Mouse (Mus musculus) MEL (cell line): ENCODE results near the gene Irf3. TPM values are rescaled to one million over a fixed set of nuclear protein-coding genes. Genes with fewer than 3 reads are reported as not detected.

ENCODE experiments used
- DNase-seq: peaks from one replicate; pipeline ENCODE4 v3.0.0; 2011; ENCODE audit warnings: low read depth, low spot score
- H3K27ac ChIP-seq: 2 replicates; pipeline ENCODE4 v1.5.1; 2012; ENCODE audit warnings: low read depth, mild to moderate bottlenecking, control low read depth, low read length, moderate library complexity; ENCODE audit not compliant: control insufficient read depth
- H3K27me3 ChIP-seq, 2 experiments: fragments of 150-350 bp in 1 of 2; sonication (generic) in 1 of 2; 2 replicates each; pipeline ENCODE4 v1.6.1; 2012; ENCODE audit warnings: low read length in 2 of 2, mild to moderate bottlenecking in 2 of 2, improper control_type of control experiment in 1 of 2, moderate library complexity in 1 of 2; ENCODE audit not compliant: insufficient read depth in 2 of 2, control insufficient read depth in 1 of 2
- H3K36me3 ChIP-seq, 2 experiments: 2 replicates each; pipeline ENCODE4 v1.6.1; 2012 to 2014; ENCODE audit warnings: low read length in 2 of 2, improper control_type of control experiment in 1 of 2, inconsistent platforms in 1 of 2, mild to moderate bottlenecking in 1 of 2; ENCODE audit not compliant: insufficient read depth in 2 of 2, control insufficient read depth in 1 of 2
- H3K4me1 ChIP-seq, 2 experiments: fragments of 150-350 bp in 1 of 2; sonication (generic) in 1 of 2; 2 replicates each; pipeline ENCODE4 v1.6.1; 2012; ENCODE audit warnings: low read length in 2 of 2, improper control_type of control experiment in 1 of 2, mild to moderate bottlenecking in 1 of 2; ENCODE audit not compliant: insufficient read depth in 2 of 2, control insufficient read depth in 1 of 2
- H3K4me3 ChIP-seq, 2 experiments: fragments of 150-350 bp in 1 of 2; sonication (generic) in 1 of 2; 2 replicates each; pipeline ENCODE4 v1.5.1; 2012; ENCODE audit warnings: low read depth in 2 of 2, low read length in 2 of 2, mild to moderate bottlenecking in 2 of 2, moderate library complexity in 2 of 2, control low read depth in 1 of 2, improper control_type of control experiment in 1 of 2; ENCODE audit not compliant: control insufficient read depth in 1 of 2, insufficient read depth in 1 of 2
- H3K79me2 ChIP-seq: 2 replicates; pipeline ENCODE4 v1.6.1; 2012; ENCODE audit warnings: mild to moderate bottlenecking, low read length, moderate library complexity; ENCODE audit not compliant: control insufficient read depth, poor library complexity, insufficient read depth
- H3K9ac ChIP-seq: 2 replicates; pipeline ENCODE4 v1.6.1; 2012; ENCODE audit warnings: low read depth, mild to moderate bottlenecking, control low read depth, low read length, moderate library complexity; ENCODE audit not compliant: control insufficient read depth, poor library complexity, severe bottlenecking
- H3K9me3 ChIP-seq: fragments of 150-350 bp; sonication (generic); replicated peaks from 2 replicates; pipeline ENCODE4 v1.6.1; 2012; ENCODE audit warnings: mild to moderate bottlenecking, low read length, improper control_type of control experiment, moderate library complexity; ENCODE audit not compliant: insufficient read depth
- BHLHE40 ChIP-seq: IDR thresholded peaks from 2 replicates; pipeline ENCODE4 v1.6.1; 2012; ENCODE audit warnings: low read depth, mild to moderate bottlenecking, inconsistent platforms, low read length, improper control_type of control experiment, borderline replicate concordance
- ELF1 ChIP-seq: IDR thresholded peaks from 2 replicates; pipeline ENCODE4 v1.6.1; 2014; ENCODE audit warnings: low read depth, mild to moderate bottlenecking, inconsistent platforms, low read length, improper control_type of control experiment, moderate library complexity
- HCFC1 ChIP-seq: IDR thresholded peaks from 2 replicates; pipeline ENCODE4 v1.6.1; 2012; ENCODE audit warnings: low read depth, mild to moderate bottlenecking, inconsistent platforms, low read length, improper control_type of control experiment, moderate library complexity
- JUND ChIP-seq: IDR thresholded peaks from 2 replicates; pipeline ENCODE4 v1.6.1; 2011; ENCODE audit warnings: low read depth, mild to moderate bottlenecking, improper control_type of control experiment, low read length
- NRF1 ChIP-seq: IDR thresholded peaks from 2 replicates; pipeline ENCODE4 v1.6.1; 2014; ENCODE audit warnings: low read depth, mild to moderate bottlenecking, inconsistent platforms, low read length, improper control_type of control experiment, moderate library complexity; ENCODE audit not compliant: poor library complexity, insufficient read depth, severe bottlenecking
- POLR2AphosphoS2 ChIP-seq: IDR thresholded peaks from 2 replicates; pipeline ENCODE4 v1.6.1; 2011; ENCODE audit warnings: low read length, improper control_type of control experiment
- RAD21 ChIP-seq: IDR thresholded peaks from 2 replicates; pipeline ENCODE4 v1.6.1; 2011; ENCODE audit warnings: mild to moderate bottlenecking, low read depth, low read length, improper control_type of control experiment
- SMC3 ChIP-seq: IDR thresholded peaks from 2 replicates; pipeline ENCODE4 v1.6.1; 2011; ENCODE audit warnings: low read depth, low read length, improper control_type of control experiment
- ZKSCAN1 ChIP-seq: IDR thresholded peaks from 2 replicates; pipeline ENCODE4 v1.6.1; 2012; ENCODE audit warnings: low read depth, mild to moderate bottlenecking, inconsistent platforms, low read length, improper control_type of control experiment, moderate library complexity
- polyA plus RNA-seq, 2 experiments: library from polyadenylated mRNA; stranded (reverse) in 1 of 2; unstranded in 1 of 2; fragments of >175 nt in 1 of 2; fragments of >200 nt in 1 of 2; gene quantifications; 2 replicates each; pipeline versions ENCODE4 v1.2.1 to v1.2.4; 2012; ENCODE audit warnings: low replicate concordance in 2 of 2, low read depth in 1 of 2; ENCODE audit not compliant: insufficient read length in 2 of 2, insufficient read depth in 1 of 2, missing spikeins in 1 of 2
- total RNA-seq: library from RNA; depleted of rRNA; stranded (reverse); fragments of 300-350 nt; gene quantifications from 2 replicates; pipeline ENCODE4 v1.2.3, GENCODE M21; 2012

Gene Irf3
- total and polyA plus RNA-seq, 3 experiments = 82.1 to 83.4 TPM; not detected in 1

- TF ChIP-seq POLR2AphosphoS2 (no peak), HCFC1 (no peak), RAD21 (no peak), ELF1 (0 out of 2 replicates have a peak, but pooled peaks have one; percentile 5), JUND (no peak), BHLHE40 (no peak), SMC3 (no peak), NRF1 (no peak), ZKSCAN1 (no peak)
Measured at GRCm38 (mm10) chr7:44997940-44998428, 536 bp downstream of the Irf3 start (continued).

- Histone ChIP-seq H3K79me2 (peaks cover 22% of the 10 kb centered on the region), H3K9ac (peak within 1 kb of the TSS; percentile 91), H3K27ac (peak within 1 kb of the TSS; percentile 98), H3K4me1 (no peaks in the 10 kb centered on the region), H3K4me3 (peak within 1 kb of the TSS; percentile 53 to 79), H3K9me3 (no peaks in the 10 kb centered on the region), H3K36me3 (peaks cover 1 to 9% of the 10 kb centered on the region in 2 experiments; a peak in 2 of 4 replicates), H3K27me3 (no peaks in the 10 kb centered on the region)
- peak; percentile 65 for DNase-seq
- TF ChIP-seq POLR2AphosphoS2 (0 out of 2 replicates have a peak, but pooled peaks have one; percentile 28), BHLHE40 (no peak)
Measured at GRCm38 (mm10) chr7:44998501-44998955, 1.1 kb downstream of the Irf3 start, which contains the start of gene Bcl2l12. Bcl2l12 (minus strand) TSS chr7:44998712.

- DNase-seq = no peak
- H3K4me3 ChIP-seq = no peak overlapping the region
- no peak overlapping the region for H3K27ac ChIP-seq
- no peaks in the 10 kb centered on the region for H3K4me1 ChIP-seq
- no peaks in the 10 kb centered on the region for H3K27me3 ChIP-seq
- peaks cover 22% of the 10 kb centered on the region for H3K79me2 ChIP-seq
- peaks cover 1 to 9% of the 10 kb centered on the region in 2 experiments; a peak in 2 of 4 replicates for H3K36me3 ChIP-seq
- H3K9me3 ChIP-seq = no peaks in the 10 kb centered on the region
- H3K9ac ChIP-seq = peak overlapping the region; percentile 51
- TF ChIP-seq JUND = no peak
Measured at GRCm38 (mm10) chr7:44999753-45000152, 2.3 kb downstream of the Irf3 start.

- DNase-seq = no peak
- Histone ChIP-seq H3K9me3 (no peaks in the 10 kb centered on the region), H3K4me1 (no peaks in the 10 kb centered on the region), H3K27me3 (no peaks in the 10 kb centered on the region), H3K79me2 (peaks cover 22% of the 10 kb centered on the region), H3K9ac (no peak overlapping the region), H3K27ac (no peak overlapping the region), H3K4me3 (no peak overlapping the region), H3K36me3 (peaks cover 1 to 9% of the 10 kb centered on the region in 2 experiments; a peak in 3 of 4 replicates)
- no peak for TF ChIP-seq ZKSCAN1
Measured at GRCm38 (mm10) chr7:45000539-45001114, 3.2 kb downstream of the Irf3 start.
